Mouse (Mus musculus) MEL (cell line): ENCODE results near the gene Pdgfa. TPM values are rescaled to one million over a fixed set of nuclear protein-coding genes. Genes with fewer than 3 reads are reported as not detected.

ENCODE experiments used
- DNase-seq: peaks from one replicate; pipeline ENCODE4 v3.0.0; 2011; ENCODE audit warnings: low read depth, low spot score
- H3K27ac ChIP-seq: 2 replicates; pipeline ENCODE4 v1.5.1; 2012; ENCODE audit warnings: low read depth, mild to moderate bottlenecking, control low read depth, low read length, moderate library complexity; ENCODE audit not compliant: control insufficient read depth
- H3K27me3 ChIP-seq, 2 experiments: fragments of 150-350 bp in 1 of 2; sonication (generic) in 1 of 2; 2 replicates each; pipeline ENCODE4 v1.6.1; 2012; ENCODE audit warnings: low read length in 2 of 2, mild to moderate bottlenecking in 2 of 2, improper control_type of control experiment in 1 of 2, moderate library complexity in 1 of 2; ENCODE audit not compliant: insufficient read depth in 2 of 2, control insufficient read depth in 1 of 2
- H3K36me3 ChIP-seq, 2 experiments: 2 replicates each; pipeline ENCODE4 v1.6.1; 2012 to 2014; ENCODE audit warnings: low read length in 2 of 2, improper control_type of control experiment in 1 of 2, inconsistent platforms in 1 of 2, mild to moderate bottlenecking in 1 of 2; ENCODE audit not compliant: insufficient read depth in 2 of 2, control insufficient read depth in 1 of 2
- H3K4me1 ChIP-seq, 2 experiments: fragments of 150-350 bp in 1 of 2; sonication (generic) in 1 of 2; 2 replicates each; pipeline ENCODE4 v1.6.1; 2012; ENCODE audit warnings: low read length in 2 of 2, improper control_type of control experiment in 1 of 2, mild to moderate bottlenecking in 1 of 2; ENCODE audit not compliant: insufficient read depth in 2 of 2, control insufficient read depth in 1 of 2
- H3K4me3 ChIP-seq, 2 experiments: fragments of 150-350 bp in 1 of 2; sonication (generic) in 1 of 2; 2 replicates each; pipeline ENCODE4 v1.5.1; 2012; ENCODE audit warnings: low read depth in 2 of 2, low read length in 2 of 2, mild to moderate bottlenecking in 2 of 2, moderate library complexity in 2 of 2, control low read depth in 1 of 2, improper control_type of control experiment in 1 of 2; ENCODE audit not compliant: control insufficient read depth in 1 of 2, insufficient read depth in 1 of 2
- H3K79me2 ChIP-seq: 2 replicates; pipeline ENCODE4 v1.6.1; 2012; ENCODE audit warnings: mild to moderate bottlenecking, low read length, moderate library complexity; ENCODE audit not compliant: control insufficient read depth, poor library complexity, insufficient read depth
- H3K9ac ChIP-seq: 2 replicates; pipeline ENCODE4 v1.6.1; 2012; ENCODE audit warnings: low read depth, mild to moderate bottlenecking, control low read depth, low read length, moderate library complexity; ENCODE audit not compliant: control insufficient read depth, poor library complexity, severe bottlenecking
- H3K9me3 ChIP-seq: fragments of 150-350 bp; sonication (generic); replicated peaks from 2 replicates; pipeline ENCODE4 v1.6.1; 2012; ENCODE audit warnings: mild to moderate bottlenecking, low read length, improper control_type of control experiment, moderate library complexity; ENCODE audit not compliant: insufficient read depth
- BHLHE40 ChIP-seq: IDR thresholded peaks from 2 replicates; pipeline ENCODE4 v1.6.1; 2012; ENCODE audit warnings: low read depth, mild to moderate bottlenecking, inconsistent platforms, low read length, improper control_type of control experiment, borderline replicate concordance
- CHD2 ChIP-seq: IDR thresholded peaks from 2 replicates; pipeline ENCODE4 v1.6.1; 2011; ENCODE audit warnings: low read length, improper control_type of control experiment
- ELF1 ChIP-seq: IDR thresholded peaks from 2 replicates; pipeline ENCODE4 v1.6.1; 2014; ENCODE audit warnings: low read depth, mild to moderate bottlenecking, inconsistent platforms, low read length, improper control_type of control experiment, moderate library complexity
- EP300 ChIP-seq, 2 experiments: IDR thresholded peaks; 2 replicates each; pipeline ENCODE4 v1.6.1; 2011; ENCODE audit warnings: improper control_type of control experiment in 2 of 2, low read length in 2 of 2, low read depth in 1 of 2, mild to moderate bottlenecking in 1 of 2
- ETS1 ChIP-seq: IDR thresholded peaks from 2 replicates; pipeline ENCODE4 v1.6.1; 2012; ENCODE audit warnings: low read depth, mild to moderate bottlenecking, inconsistent platforms, low read length, improper control_type of control experiment, moderate library complexity
- GATA1 ChIP-seq: IDR thresholded peaks from 2 replicates; pipeline ENCODE4 v1.6.1; 2011; ENCODE audit warnings: low read depth, low read length, improper control_type of control experiment
- JUND ChIP-seq: IDR thresholded peaks from 2 replicates; pipeline ENCODE4 v1.6.1; 2011; ENCODE audit warnings: low read depth, mild to moderate bottlenecking, improper control_type of control experiment, low read length
- KAT2A ChIP-seq: conservative IDR thresholded peaks from 2 replicates; pipeline ENCODE4 v1.6.1; 2012; ENCODE audit warnings: low read depth, low read length, improper control_type of control experiment, inconsistent platforms
- MAFK ChIP-seq: IDR thresholded peaks from 2 replicates; pipeline ENCODE4 v1.6.1; 2011; ENCODE audit warnings: low read depth, mild to moderate bottlenecking, low read length, improper control_type of control experiment, borderline replicate concordance
- MAZ ChIP-seq: IDR thresholded peaks from 2 replicates; pipeline ENCODE4 v1.6.1; 2012; ENCODE audit warnings: low read depth, mild to moderate bottlenecking, inconsistent platforms, low read length, improper control_type of control experiment
- MEF2A ChIP-seq: IDR thresholded peaks from 2 replicates; pipeline ENCODE4 v1.6.1; 2014; ENCODE audit warnings: low read depth, mild to moderate bottlenecking, inconsistent platforms, low read length, improper control_type of control experiment; ENCODE audit not compliant: poor library complexity, insufficient replicate concordance, severe bottlenecking; ENCODE audit errors: extremely low read depth
- MYB ChIP-seq: IDR thresholded peaks from 2 replicates; pipeline ENCODE4 v1.6.1; 2011; ENCODE audit warnings: mild to moderate bottlenecking, low read depth, low read length, improper control_type of control experiment
- MYC ChIP-seq: IDR thresholded peaks from 2 replicates; pipeline ENCODE4 v1.6.1; 2011; ENCODE audit warnings: low read depth, mild to moderate bottlenecking, low read length, improper control_type of control experiment, moderate library complexity
- NELFE ChIP-seq: IDR thresholded peaks from 2 replicates; pipeline ENCODE4 v1.6.1; 2011; ENCODE audit warnings: low read depth, low read length, improper control_type of control experiment
- POLR2AphosphoS2 ChIP-seq: IDR thresholded peaks from 2 replicates; pipeline ENCODE4 v1.6.1; 2011; ENCODE audit warnings: low read length, improper control_type of control experiment
- POLR2AphosphoS5 ChIP-seq: IDR thresholded peaks from 2 replicates; pipeline ENCODE4 v1.6.1; 2012; ENCODE audit warnings: low read depth, borderline replicate concordance, mild to moderate bottlenecking, inconsistent platforms, low read length, moderate library complexity, mixed read lengths
- RAD21 ChIP-seq: IDR thresholded peaks from 2 replicates; pipeline ENCODE4 v1.6.1; 2011; ENCODE audit warnings: mild to moderate bottlenecking, low read depth, low read length, improper control_type of control experiment
- RCOR1 ChIP-seq: IDR thresholded peaks from 2 replicates; pipeline ENCODE4 v1.6.1; 2012; ENCODE audit warnings: low read depth, mild to moderate bottlenecking, inconsistent platforms, low read length, improper control_type of control experiment
- SMC3 ChIP-seq: IDR thresholded peaks from 2 replicates; pipeline ENCODE4 v1.6.1; 2011; ENCODE audit warnings: low read depth, low read length, improper control_type of control experiment
- TAL1 ChIP-seq: IDR thresholded peaks from 2 replicates; pipeline ENCODE4 v1.6.1; 2012; ENCODE audit warnings: mild to moderate bottlenecking, inconsistent platforms, low read length, moderate library complexity, mixed read lengths
- TBP ChIP-seq: IDR thresholded peaks from 2 replicates; pipeline ENCODE4 v1.8.0; 2011; ENCODE audit warnings: low read depth, low read length, improper control_type of control experiment
- UBTF ChIP-seq: IDR thresholded peaks from 2 replicates; pipeline ENCODE4 v1.6.1; 2012; ENCODE audit warnings: low read depth, mild to moderate bottlenecking, inconsistent platforms, low read length, improper control_type of control experiment, moderate library complexity, borderline replicate concordance; ENCODE audit not compliant: insufficient read depth
- USF1 ChIP-seq: IDR thresholded peaks from 2 replicates; pipeline ENCODE4 v1.6.1; 2014; ENCODE audit warnings: low read depth, mild to moderate bottlenecking, inconsistent platforms, low read length, improper control_type of control experiment, moderate library complexity
- ZKSCAN1 ChIP-seq: IDR thresholded peaks from 2 replicates; pipeline ENCODE4 v1.6.1; 2012; ENCODE audit warnings: low read depth, mild to moderate bottlenecking, inconsistent platforms, low read length, improper control_type of control experiment, moderate library complexity
- ZNF384 ChIP-seq: IDR thresholded peaks from 2 replicates; pipeline ENCODE4 v1.6.1; 2012; ENCODE audit warnings: low read depth, mild to moderate bottlenecking, inconsistent platforms, low read length, improper control_type of control experiment
- polyA plus RNA-seq, 2 experiments: library from polyadenylated mRNA; stranded (reverse) in 1 of 2; unstranded in 1 of 2; fragments of >175 nt in 1 of 2; fragments of >200 nt in 1 of 2; gene quantifications; 2 replicates each; pipeline versions ENCODE4 v1.2.1 to v1.2.4; 2012; ENCODE audit warnings: low replicate concordance in 2 of 2, low read depth in 1 of 2; ENCODE audit not compliant: insufficient read length in 2 of 2, insufficient read depth in 1 of 2, missing spikeins in 1 of 2
- total RNA-seq: library from RNA; depleted of rRNA; stranded (reverse); fragments of 300-350 nt; gene quantifications from 2 replicates; pipeline ENCODE4 v1.2.3, GENCODE M21; 2012

The Pdgfa gene
- total and polyA plus RNA-seq, 3 experiments: not detected

- TF ChIP-seq RCOR1 (no peak), GATA1 (no peak), BHLHE40 (no peak), USF1 (no peak), UBTF (no peak), ELF1 (no peak), ZKSCAN1 (no peak), TAL1 (no peak), POLR2AphosphoS2 (no peak), SMC3 (no peak), RAD21 (no peak)
- Histone ChIP-seq H3K79me2 (no peaks in the 10 kb centered on the region), H3K27ac (no peak overlapping the region), H3K4me3 (no peak overlapping the region), H3K9me3 (no peaks in the 10 kb centered on the region), H3K36me3 (no peaks in the 10 kb centered on the region), H3K9ac (no peak overlapping the region), H3K4me1 (no peaks in the 10 kb centered on the region), H3K27me3 (no peaks in the 10 kb centered on the region; a peak in 1 of 4 replicates)
- DNase-seq: no peak
Observed at GRCm38 (mm10) chr5:138990659-138991380, 6.3 kb downstream of the Pdgfa start.

GRCm38 (mm10) chr5:138989567-138989966 lies 7.6 kb downstream of the Pdgfa start:
- no peaks in the 10 kb centered on the region for H3K36me3 ChIP-seq
- TF ChIP-seq UBTF: no peak

GRCm38 (mm10) chr5:138988764-138989163 lies 8.4 kb downstream of the Pdgfa start:
- Histone ChIP-seq H3K9me3 (no peaks in the 10 kb centered on the region), H3K4me1 (no peaks in the 10 kb centered on the region), H3K79me2 (no peaks in the 10 kb centered on the region), H3K27me3 (no peaks in the 10 kb centered on the region), H3K4me3 (no peak overlapping the region), H3K36me3 (no peaks in the 10 kb centered on the region), H3K9ac (no peak overlapping the region), H3K27ac (no peak overlapping the region)
- DNase-seq: no peak
- TF ChIP-seq MYB (no peak), MYC (no peak), JUND (no peak), MAFK (no peak), KAT2A (no peak), POLR2AphosphoS5 (no peak), UBTF (no peak), NELFE (no peak), MEF2A (no peak), RCOR1 (no peak), ZNF384 (no peak), CHD2 (no peak), ETS1 (no peak), EP300 (IDR thresholded peaks at IDR 0.05; ENCODE audit: low read depth in 1 of 2, low read length in 2 of 2) (no peak), MAZ (no peak), RAD21 (no peak), TBP (no peak)

More at GRCm38 (mm10) chr5:138989567-138989966, 7.6 kb downstream of the Pdgfa start:
- no peak for DNase-seq
- Histone ChIP-seq H3K9ac (no peak overlapping the region), H3K4me1 (no peaks in the 10 kb centered on the region), H3K27ac (no peak overlapping the region), H3K4me3 (no peak overlapping the region), H3K9me3 (no peaks in the 10 kb centered on the region), H3K27me3 (no peaks in the 10 kb centered on the region), H3K79me2 (no peaks in the 10 kb centered on the region)
